Mouse (Mus musculus) adrenal gland, postnatal 10 days (tissue): ENCODE results near the gene Dclre1a. TPM values are rescaled to one million over a fixed set of nuclear protein-coding genes. Genes with fewer than 3 reads are reported as not detected.
A peak's percentile ranks its signal among the peaks of the same experiment; 100 is the strongest.
"Not testable (repeated sequence)": the region's sequence is repeated elsewhere in the genome, so short reads cannot be mapped to it uniquely, and the experiment has no call there.

Source experiments
- DNase-seq: peaks from one replicate; pipeline ENCODE4 v3.0.0; 2021; ENCODE audit warnings: mixed read lengths
- total RNA-seq, 2 experiments: library from RNA; stranded (reverse); gene quantifications; 2 replicates each; pipeline ENCODE4 v1.2.3; 2021

The Dclre1a gene
- total RNA-seq, 2 experiments from 2014 or later, result 12.4 to 13.7 TPM

DNA sequence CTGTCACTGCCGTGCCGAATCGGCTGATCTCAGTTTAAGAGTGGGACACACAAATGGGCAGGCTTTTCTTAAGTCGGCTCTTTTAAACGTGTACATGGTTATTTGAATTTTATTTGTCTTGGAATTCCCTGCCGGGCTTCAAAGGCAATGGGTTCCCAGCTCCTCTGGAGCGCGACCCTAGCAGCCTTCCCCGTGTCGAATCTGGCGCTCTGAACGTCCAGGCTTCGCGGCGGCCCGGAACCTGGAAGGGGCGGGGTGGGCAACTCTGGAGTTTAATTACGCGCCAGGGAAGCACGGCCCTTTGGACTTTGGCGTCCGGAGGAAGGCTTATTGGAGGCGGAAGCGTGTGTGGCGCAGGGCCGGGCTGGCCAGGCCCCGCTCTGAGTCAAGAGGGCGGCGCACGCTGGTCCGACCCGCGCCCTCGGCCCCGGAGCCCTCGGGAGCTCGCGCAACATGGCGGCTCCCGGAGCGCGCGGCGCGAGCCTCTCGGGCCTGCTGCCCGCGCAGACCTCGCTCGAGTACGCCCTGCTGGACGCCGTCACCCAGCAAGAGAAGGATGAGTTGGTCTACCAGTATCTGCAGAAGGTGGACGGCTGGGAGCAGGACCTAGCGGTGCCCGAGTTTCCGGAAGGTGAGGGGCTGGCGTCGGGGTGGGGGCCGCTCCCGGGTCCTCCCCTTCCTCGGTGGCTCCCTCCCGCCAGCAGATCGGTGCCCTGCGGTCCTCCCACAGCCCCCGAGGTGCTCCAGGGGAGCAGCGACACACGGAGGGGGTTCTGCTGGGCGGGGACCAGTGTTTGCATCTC is 409 bp upstream of the Dclre1a start, which contains the start of gene Nhlrc2:
Gene Nhlrc2 (plus strand): TSS at position 32 of the 803 bp plus-strand sequence.
- peak; percentile 91 for DNase-seq

DNA sequence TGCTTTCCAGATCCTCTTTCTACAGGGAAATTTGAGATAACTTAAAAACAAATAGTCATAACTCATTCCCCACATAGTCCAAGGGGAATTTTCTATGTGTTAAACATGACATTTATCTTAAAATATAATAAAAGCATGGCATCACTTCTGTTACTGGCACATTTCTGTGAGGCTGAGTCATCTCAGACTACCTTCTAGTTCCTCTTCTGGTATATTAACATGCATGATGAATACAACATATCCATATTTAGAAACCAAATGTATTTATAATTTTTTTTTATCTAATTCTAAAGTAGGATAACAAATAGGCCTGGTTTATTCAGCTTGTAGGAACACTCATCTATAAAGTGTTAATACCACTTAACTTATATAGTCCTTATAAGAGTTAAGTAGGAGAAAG is 2.0 kb downstream of the Dclre1a start:
- no peak for DNase-seq

DNA sequence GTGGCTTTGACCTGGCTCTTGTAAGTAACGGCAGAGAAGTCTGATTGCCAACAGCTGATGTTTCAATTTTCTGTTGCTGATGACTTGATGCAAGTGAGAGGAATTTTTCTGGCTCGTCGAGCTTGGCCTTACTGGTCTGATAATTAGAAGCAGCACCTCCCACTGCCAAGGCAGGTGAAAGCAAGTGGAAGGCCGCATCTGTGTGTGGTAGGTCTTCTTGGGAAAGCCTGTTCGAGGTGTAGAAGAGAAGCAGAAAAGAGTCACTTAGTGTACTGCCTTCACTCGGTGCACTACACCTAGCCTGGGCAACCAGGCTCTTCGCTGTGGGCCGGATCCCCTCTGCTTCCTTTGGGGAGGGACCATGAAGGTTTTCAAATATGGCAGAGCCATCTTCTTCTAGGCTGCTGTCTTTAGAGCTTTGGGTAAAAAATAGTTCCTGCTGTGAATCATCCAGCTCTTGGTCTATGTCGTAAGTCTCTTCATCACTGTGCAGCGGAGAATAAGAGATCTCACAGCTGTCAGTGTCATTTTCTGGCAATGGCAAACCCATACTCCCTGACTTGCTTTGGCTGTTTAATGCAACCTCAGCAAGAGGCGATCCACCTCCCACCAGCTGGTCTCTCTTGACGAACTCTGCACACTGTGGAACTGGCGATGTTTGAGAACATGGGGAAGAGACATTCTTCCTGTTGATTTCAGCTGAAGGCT is 3.2 kb downstream of the Dclre1a start:
- no peak for DNase-seq

DNA sequence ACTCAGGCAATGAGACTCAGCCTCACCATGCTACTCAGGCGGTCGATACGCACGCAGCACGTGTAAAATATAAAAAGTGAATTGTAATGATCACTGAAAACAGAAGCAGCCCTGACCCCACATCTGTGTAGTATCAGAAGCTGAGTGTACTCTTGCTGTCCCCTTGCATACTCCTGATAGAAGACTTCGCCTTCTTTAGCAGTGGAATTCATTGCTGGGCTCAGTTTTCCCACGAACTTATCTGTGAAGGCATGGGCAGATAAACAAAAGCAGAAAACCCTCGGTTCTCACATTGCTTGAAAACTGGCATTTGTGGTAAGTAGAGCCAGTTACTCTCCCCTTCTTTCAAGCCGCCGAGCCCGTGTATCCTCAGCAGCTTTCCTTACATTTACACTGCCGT is 4.7 kb downstream of the Dclre1a start:
- no peak for DNase-seq

DNA sequence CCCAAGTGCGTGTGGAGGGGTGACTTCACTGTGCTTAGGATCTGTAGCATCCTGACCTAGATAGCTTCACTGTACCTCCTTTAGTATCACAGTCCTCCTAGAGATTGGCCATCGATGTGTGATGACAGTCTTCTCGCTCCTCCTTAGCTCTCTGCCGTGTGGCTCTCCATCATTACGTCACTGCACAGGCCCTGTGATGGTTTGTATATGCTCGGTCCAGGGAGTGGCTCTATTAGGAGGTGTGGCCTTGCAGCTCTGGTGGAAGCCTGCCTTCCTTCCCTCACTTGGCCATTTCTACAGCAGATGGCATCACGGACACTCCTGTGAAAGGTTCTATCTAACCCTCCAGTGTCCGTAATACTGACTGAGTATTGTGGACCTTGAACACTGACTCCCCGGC is 12.3 kb downstream of the Dclre1a start:
- no peak for DNase-seq

DNA sequence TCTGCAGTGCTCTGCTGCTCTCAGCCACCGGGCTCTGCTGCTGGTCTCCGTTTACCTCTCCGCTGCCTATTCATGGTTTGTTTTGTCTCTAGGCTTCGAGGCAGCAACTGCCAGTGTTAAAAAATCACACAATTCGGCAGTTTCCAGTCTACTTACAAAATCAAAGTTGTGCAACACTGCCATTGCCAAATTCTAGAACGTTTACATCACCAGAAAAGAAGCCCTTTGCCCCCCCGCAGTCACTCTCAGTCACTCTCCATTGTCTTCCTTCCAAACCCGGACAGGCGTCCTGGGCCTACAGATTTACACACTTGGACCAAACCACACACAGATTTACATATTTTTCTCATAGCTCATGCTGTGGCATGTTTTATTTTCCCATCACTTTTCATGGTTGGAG is 13.0 kb downstream of the Dclre1a start:
- DNase-seq, result peak; percentile 59

DNA sequence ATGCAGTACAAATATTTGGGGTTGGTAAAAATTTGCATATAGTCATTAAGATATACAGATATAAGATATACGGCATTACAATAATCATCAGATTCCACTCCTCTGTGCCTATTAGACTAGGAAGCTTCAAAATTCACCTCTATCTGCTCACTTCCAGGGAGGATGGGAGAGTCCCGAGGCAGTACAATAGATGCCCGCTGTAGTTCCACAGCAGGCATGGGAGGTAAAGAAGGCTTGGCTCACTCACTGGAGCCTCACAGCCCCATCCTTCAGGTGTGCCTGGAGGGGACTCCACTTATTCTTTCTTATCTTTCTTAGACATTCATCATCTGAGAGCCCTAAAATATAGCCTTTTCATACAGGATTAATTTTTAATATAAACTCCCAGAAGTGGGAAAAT is 13.7 kb downstream of the Dclre1a start:
- DNase-seq, result no peak

DNA sequence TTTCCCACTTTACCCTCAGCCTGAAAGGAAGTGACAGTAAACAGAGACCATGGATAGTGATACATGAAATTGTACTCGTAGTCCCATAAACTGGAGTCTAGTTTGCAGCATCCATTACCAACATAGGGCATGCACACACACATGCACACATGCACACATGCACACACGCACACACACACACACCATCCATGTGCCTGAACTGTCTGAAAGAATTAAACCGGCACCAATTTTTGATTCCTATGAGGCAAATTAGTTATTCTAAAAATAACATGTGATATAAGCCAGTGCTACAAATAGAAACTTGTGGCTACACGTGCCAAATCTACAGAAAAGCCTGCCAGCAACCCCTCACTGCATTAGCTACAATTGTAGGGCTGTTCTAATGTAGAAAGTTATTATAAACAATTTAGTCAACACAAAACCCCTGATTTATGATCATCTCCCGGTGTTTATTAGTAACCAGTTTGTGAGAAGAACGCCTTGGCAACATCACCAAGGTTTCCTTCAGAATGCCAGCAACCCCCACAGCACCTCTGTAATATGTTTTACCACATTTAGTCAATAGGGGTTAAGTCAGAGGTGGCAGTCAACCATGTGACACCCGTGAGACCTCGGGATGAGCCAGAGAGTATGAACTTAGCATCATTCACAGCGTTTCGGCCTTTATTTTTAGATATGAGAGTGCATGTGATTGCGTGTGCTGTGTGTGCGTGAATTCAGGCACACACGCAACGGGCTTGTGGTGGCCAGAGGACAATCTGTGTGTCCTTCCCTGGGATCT is 14.5 kb downstream of the Dclre1a start:
- no peak for DNase-seq

DNA sequence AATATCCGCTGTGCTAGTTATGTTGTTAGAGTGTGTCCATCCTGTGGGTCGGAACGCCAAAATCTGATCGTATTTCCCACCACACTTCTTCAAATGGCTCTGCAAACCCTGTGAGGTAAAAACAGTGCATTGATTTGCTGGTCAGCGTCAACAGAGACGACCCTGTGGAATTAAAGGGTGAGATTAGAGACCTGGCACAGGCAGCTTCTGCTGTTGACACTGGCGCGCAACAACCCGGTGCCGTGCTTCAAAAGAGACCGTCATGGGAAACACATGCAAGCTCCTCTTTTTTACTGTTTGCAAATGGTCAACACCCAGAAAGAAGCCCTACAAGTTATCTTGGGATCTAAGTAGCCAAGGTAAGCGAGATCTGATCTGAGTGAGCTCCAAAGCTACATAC is 16.8 kb downstream of the Dclre1a start:
- no peak for DNase-seq

DNA sequence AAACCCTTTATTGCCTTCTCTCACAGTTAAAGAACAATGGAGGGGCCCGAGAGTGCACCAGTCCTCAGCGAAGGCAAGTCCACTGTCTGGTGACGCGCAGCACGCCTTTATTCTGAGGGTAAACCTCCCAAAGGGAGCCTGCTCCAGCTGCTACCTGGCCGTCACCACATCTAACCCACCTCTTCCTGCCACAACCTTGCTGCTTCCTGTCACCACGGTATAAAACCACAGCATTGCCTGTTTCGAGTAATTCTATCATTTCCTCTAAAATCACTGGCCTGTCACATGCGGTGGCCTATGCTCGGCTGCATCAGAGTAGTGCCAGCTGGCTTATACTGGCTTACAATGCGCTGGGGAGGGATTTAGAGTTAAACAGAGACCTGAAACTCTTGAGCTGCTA is 17.5 kb downstream of the Dclre1a start:
- not testable (repeated sequence) for DNase-seq

DNA sequence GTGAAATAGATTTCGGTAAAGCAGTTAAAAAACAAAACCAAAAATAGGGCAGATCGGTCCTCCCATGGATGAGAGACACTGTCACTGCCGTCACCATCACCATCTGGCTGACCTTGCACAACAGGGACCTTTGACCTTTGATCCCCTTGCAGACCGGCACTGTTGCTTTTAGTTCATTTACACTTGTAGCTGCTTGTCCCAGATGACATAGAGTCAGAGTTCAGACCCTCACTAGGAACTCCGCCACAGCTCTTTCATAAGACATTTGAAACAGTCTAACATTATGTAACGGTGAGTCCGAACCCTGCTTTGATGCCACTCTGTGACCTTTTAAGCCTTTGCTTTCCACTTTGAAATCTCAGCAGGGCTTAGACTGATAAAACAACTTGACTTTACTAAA is 28.6 kb downstream of the Dclre1a start:
- not testable (repeated sequence) for DNase-seq

DNA sequence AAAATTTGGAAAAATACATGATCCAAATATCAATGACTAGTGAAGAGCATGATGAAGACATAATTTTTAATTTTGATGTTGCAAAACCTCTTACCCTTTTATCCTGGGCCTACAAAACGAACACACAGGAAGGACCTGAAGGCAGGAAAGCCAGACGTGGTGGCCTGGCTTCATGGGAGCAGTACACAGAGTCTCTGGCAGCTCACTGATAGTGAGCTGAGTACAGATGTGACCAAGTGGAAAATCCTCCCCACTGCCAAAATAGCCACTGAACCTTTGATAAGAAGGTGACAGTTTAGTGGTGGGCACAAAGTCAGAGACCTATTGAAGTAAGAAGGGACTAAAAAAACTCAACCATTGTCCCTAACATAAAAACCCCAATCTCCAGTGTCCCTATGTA is 34.5 kb downstream of the Dclre1a start:
- DNase-seq, result not testable (repeated sequence)

DNA sequence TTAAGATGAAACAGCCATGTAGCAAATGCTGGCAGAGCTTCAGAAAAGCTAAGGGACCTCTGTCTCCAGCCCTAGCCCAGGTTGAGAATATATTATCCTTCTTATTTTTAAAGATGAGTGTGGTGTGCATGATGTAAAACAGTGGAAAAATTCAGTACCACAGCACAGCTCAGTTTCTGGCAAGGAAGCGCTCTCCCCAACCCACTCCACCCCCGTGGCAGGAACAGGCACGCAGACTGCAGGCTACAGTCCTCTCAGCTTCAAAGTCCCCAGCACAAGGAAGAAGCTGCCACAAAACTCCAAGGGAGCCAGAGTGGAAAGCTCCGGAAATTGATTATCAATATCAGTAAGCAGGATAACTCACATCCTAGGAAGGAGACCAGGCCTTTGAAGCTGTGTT is 36.8 kb downstream of the Dclre1a start:
- DNase-seq, result not testable (repeated sequence)

DNA sequence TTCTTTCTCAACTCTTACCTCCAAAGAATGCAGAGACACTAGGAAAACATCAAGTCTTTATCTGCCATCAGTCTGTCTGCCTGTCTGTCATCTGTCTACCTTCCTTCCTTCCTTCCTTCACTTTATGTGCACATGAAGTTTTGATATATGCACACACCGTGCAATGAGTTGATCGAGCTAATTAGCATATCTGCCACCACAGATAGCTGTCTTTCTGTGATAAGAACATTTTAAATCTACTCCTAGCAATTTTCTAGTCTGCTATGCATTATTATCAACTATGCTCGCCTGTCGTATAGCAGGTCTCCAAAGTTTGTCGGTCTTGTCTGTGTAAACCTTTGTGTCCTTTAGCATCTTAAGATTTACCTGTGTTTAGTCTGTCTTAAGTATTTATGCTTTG is 44.5 kb downstream of the Dclre1a start:
- not testable (repeated sequence) for DNase-seq

DNA sequence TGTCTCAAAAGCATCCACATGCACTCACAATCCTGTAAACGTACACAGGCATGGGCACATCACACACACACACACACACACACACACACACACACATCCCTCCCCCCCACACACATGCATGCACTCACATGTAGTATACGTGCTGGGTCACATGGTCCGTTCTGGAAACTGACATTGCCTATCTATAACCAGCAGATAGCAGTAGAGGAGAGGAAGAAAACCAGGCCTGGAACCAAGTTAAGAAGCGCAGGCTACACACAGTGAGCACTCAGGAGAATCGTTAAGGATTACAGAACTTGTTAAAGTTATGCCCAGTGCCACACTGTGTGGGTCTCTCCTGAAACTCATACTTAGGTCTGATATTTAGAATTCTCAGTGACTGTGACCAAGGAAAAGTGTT is 45.0 kb downstream of the Dclre1a start:
- DNase-seq, result not testable (repeated sequence)

DNA sequence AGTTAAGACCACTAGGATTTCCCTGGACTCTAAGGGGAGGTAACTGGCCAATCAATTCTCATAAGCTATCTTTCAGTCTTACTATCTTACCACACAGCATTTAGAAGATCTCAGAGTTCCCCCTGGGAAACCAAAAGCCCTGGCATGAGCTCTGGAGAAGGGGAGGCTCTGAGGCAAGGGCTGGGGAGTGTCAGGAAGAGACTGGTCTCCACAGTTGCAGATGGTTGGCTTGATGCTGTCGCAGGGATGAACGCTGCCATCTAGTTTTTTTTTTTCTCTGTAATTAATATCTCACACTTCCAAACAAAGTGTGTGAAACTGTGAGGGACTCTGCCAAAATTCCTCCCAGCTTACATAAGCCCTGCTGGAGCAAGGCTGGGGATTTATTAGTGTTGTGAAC is 53.9 kb downstream of the Dclre1a start:
- not testable (repeated sequence) for DNase-seq

DNA sequence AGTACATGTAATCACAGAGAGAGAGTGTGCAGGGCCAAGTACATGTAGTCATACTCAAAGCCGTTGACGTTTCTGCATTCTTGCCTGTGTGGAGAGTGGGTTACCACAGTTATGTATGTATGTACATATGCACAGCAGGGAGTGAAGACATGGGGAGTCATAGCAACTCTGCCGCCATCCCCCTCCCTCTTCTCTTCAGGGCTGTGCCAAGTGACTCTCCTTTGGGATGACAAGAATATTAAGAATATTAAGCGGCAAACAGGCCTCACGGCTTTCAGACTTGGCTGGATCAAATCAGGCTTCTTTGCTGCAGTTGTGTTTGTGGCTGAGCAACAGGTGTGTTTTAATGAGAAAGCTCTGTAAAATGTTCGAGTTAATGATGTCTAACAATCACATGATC is 58.4 kb downstream of the Dclre1a start:
- no peak for DNase-seq

DNA sequence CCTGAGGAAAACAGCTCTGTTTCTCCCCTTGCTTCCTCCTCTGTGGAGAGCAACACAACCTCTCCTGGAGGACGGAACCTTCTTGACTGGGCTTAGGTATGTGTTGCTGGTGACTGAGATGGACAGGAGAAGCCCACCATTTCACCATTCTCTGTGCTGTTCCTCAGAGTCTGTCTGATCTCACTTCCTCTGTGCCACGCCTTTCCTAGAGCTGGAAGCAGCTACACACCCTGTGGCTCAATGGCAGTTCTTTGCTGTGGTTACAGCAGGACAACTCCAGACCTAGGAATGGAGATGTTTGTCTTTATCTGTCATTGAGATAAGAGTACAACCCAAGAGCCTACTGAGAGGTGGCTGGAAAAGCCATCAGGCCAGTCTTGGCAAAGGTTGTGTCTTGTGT is 60.7 kb downstream of the Dclre1a start:
- DNase-seq, result no peak

DNA sequence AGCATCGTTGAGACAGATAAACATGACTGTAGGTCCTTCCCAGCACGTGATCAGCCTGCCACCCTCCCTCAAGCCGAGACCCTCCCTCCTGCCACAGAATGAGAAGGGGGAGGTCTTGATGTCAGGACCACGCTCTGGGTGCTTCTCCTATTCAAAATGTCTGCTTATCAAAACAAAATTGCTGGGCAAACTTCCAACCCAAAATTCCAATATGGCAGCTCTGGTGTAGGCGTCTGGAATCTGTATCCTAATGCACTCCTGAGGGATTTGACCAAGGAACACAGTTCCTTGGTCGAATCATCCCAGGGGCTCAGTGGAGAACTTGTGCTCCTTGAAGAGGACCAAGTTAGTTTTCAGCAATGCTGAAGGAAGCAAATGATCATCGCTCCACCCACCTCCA is 61.1 kb downstream of the Dclre1a start:
- no peak for DNase-seq

DNA sequence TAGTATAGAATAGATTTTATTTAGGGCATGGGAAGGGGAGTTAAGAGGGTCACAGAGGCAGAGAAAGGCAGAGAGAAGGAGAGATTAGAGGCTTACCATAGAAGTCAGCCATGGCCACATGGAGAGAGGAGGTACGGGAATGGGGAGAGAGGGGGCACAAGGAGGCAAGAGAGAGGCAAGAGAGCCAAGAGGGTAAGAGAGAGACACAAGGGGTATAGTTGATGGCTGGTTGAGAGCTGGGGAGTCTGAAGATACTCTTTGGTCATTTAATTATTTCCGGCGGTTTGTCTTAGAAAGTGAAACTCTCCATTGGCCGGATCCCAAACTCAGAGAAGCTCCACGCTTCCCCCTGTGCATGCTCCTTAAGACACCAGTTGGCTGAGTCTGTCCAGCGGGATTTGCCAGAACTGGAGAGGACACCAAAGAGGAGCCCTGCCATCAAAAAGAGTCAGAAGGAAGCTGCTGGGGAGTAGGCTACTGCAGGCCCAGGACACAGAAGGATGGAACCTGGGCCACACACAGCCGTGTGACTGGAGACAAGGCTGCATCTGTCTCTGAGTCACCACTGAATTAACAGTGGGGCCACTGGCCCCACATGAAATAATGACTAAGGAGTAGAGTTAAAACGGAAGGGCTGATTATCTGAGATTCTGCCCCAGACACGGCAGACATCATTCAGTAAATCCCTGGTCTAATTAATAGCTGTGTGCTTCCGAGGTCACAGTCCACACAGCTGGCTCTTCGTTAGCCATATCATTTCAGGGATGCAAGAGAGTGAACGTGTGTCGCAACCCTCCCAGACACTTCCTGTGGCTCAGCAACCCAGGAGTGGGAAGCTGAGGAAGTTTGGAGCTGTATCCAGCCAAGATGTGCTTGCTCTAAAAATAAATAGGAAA is 62.4 kb downstream of the Dclre1a start:
- peak; percentile 34 for DNase-seq

DNA sequence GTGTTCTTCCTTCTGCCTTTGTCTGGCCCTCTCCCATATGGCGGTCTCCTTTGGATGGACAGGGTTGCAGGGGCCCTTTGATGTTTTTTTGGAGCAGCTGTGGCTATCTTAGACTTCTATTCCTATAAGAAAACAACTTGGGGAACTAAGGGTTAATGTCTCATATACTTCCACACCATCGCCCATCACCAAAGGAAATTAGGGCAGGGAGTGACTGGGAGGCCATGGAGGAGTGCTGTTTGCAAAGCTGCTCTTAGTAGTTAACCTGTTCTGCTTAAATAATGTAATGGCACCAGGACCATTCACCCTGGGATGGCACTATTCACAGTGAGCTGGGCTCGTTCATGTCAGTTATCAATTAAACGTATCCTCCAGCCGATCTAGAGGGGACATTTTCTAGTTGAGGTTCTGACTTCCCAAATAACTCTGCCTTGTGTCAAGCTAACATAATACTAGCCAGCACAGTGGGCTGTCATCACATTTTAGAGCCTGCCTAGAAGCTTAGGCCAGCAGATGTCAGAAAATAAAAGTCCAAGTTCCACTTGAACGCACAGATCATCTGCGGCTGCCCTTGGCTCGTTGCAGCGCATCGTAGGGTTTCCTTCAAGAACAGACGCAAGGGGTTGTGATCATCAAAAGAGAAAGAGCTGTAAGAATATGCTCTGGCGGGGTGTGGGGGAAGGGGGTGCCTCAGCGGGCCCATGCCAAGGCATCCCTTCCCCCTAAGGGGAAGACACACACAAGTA is 63.2 kb downstream of the Dclre1a start:
- no peak for DNase-seq
